Mouse (Mus musculus) heart, embryonic 11.5 days (tissue): Measurements from ENCODE around the gene Ciart. TPM values are rescaled to one million over a fixed set of nuclear protein-coding genes. Genes with fewer than 3 reads are reported as not detected.

Source experiments
- ATAC-seq: fragments of 200-750 bp; cut with Nextera tagmentation; replicated peaks from 2 replicates; pipeline ENCODE4 v1.8.0; 2017; ENCODE audit warnings: moderate library complexity; ENCODE audit not compliant: insufficient number of reproducible peaks, low FRiP score, low TSS enrichment
- H3K27ac ChIP-seq: fragments of 300-500 bp; sonication (generic); 2 replicates; pipeline ENCODE4 v1.5.1; 2014; ENCODE audit warnings: mild to moderate bottlenecking, low read depth, low read length
- H3K27me3 ChIP-seq: fragments of 300-500 bp; sonication (generic); 2 replicates; pipeline ENCODE4 v1.6.1; 2014; ENCODE audit warnings: mild to moderate bottlenecking, low read length, mixed read lengths; ENCODE audit not compliant: control insufficient read depth, insufficient read depth
- H3K36me3 ChIP-seq: fragments of 300-500 bp; sonication (generic); 2 replicates; pipeline ENCODE4 v1.6.1; 2014; ENCODE audit warnings: mild to moderate bottlenecking, low read length, moderate library complexity, mixed read lengths; ENCODE audit not compliant: control insufficient read depth, insufficient read depth
- H3K4me1 ChIP-seq: fragments of 300-500 bp; sonication (generic); 2 replicates; pipeline ENCODE4 v1.6.1; 2014; ENCODE audit warnings: low read length; ENCODE audit not compliant: control insufficient read depth, insufficient read depth
- H3K4me2 ChIP-seq: fragments of 300-500 bp; sonication (generic); 2 replicates; pipeline ENCODE4 v1.6.1; 2014; ENCODE audit warnings: mild to moderate bottlenecking, moderate library complexity
- H3K4me3 ChIP-seq: fragments of 300-500 bp; sonication (generic); 2 replicates; pipeline ENCODE4 v1.5.1; 2014; ENCODE audit warnings: low read depth, low read length
- H3K9ac ChIP-seq: fragments of 300-500 bp; sonication (generic); 2 replicates; pipeline ENCODE4 v1.6.1; 2014; ENCODE audit warnings: mild to moderate bottlenecking, low read depth, low read length, moderate library complexity
- H3K9me3 ChIP-seq: fragments of 300-500 bp; sonication (generic); replicated peaks from 2 replicates; pipeline ENCODE4 v1.6.1; 2016; ENCODE audit warnings: low read length; ENCODE audit not compliant: control insufficient read depth
- WGBS: fragments of 180-500 bp; shearing (Covaris S2); extraction: QIAGEN DNeasy Blood & Tissue Kit; methylation state at CpG from one replicate; pipeline ENCODE4 v1.1.7; 2014; ENCODE audit not compliant: insufficient replicate concordance; 5-methylcytosine and 5-hydroxymethylcytosine counted together
- polyA plus RNA-seq: library from polyadenylated mRNA; unstranded; fragments of >200 nt; fragmentation: Nextera tagmentation; extraction: Ambion mirVana; gene quantifications from 2 replicates; pipeline ENCODE4 v1.2.1, GENCODE M21; 2014

Gene Ciart
- polyA plus RNA-seq, 1 experiment from 2014 or later: 7.1 TPM

GRCm38 (mm10) chr3:95882816-95883425 is 870 bp upstream of the Ciart start:
- Histone ChIP-seq H3K9ac (peak overlapping the region; percentile 46; the same call in 1 of the 2 replicates), H3K36me3 (no peaks in the 10 kb centered on the region), H3K4me3 (peak overlapping the region; percentile 58), H3K9me3 (no peaks in the 10 kb centered on the region), H3K27me3 (no peaks in the 10 kb centered on the region), H3K4me1 (peaks cover 6% of the 10 kb centered on the region; the same call in 1 of the 2 replicates), H3K4me2 (peak overlapping the region; percentile 77), H3K27ac (no peak overlapping the region)
- 2% methylated on average over 24 of the region's 24 CpGs for WGBS
- no peak for ATAC-seq

- no peak overlapping the region for H3K4me3 ChIP-seq
- no peak overlapping the region for H3K27ac ChIP-seq
- H3K4me2 ChIP-seq: no peak overlapping the region
- no peaks in the 10 kb centered on the region for H3K9me3 ChIP-seq
- no peak overlapping the region for H3K9ac ChIP-seq
- no peaks in the 10 kb centered on the region for H3K27me3 ChIP-seq
- WGBS: 85% methylated on average over 4 of the region's 4 CpGs
- ATAC-seq: no peak
- no peaks in the 10 kb centered on the region for H3K36me3 ChIP-seq
- peaks cover 6% of the 10 kb centered on the region; the same call in 1 of the 2 replicates for H3K4me1 ChIP-seq
These were observed 3.0 kb downstream of the Ciart start for GRCm38 (mm10) chr3:95879063-95879462.

GRCm38 (mm10) chr3:95872048-95872447 is 10.0 kb downstream of the Ciart start:
- H3K27me3 ChIP-seq: no peaks in the 10 kb centered on the region
- peak overlapping the region; percentile 77 for H3K4me3 ChIP-seq
- peaks cover 11% of the 10 kb centered on the region for H3K4me1 ChIP-seq
- no peak for ATAC-seq
- 68% methylated on average over 7 of the region's 7 CpGs for WGBS
- H3K27ac ChIP-seq: peak overlapping the region; percentile 89
- H3K9ac ChIP-seq: peak overlapping the region; percentile 91
- peak overlapping the region; percentile 80 for H3K4me2 ChIP-seq
- no peaks in the 10 kb centered on the region for H3K9me3 ChIP-seq
- H3K36me3 ChIP-seq: peaks cover 11% of the 10 kb centered on the region

GRCm38 (mm10) chr3:95871392-95871867 is 10.6 kb downstream of the Ciart start, which contains the start of gene Mrps21:
Gene Mrps21, minus strand, starts transcription at chr3:95871519.
- peak; percentile 86 for ATAC-seq
- whole genome bisulfite sequencing: under 1% methylated on average over 33 of the region's 33 CpGs
- H3K9me3 ChIP-seq: no peaks in the 10 kb centered on the region
- peak within 1 kb of the TSS; percentile 77 for H3K4me3 ChIP-seq
- peaks cover 11% of the 10 kb centered on the region for H3K4me1 ChIP-seq
- no peaks in the 10 kb centered on the region for H3K27me3 ChIP-seq
- H3K27ac ChIP-seq: peak within 1 kb of the TSS; percentile 89
- H3K4me2 ChIP-seq: peak within 1 kb of the TSS; percentile 80
- peak within 1 kb of the TSS; percentile 91 for H3K9ac ChIP-seq
- peaks cover 11% of the 10 kb centered on the region for H3K36me3 ChIP-seq

- H3K4me3 ChIP-seq: peak overlapping the region; percentile 77
- peak overlapping the region; percentile 80 for H3K4me2 ChIP-seq
- peaks cover 11% of the 10 kb centered on the region for H3K36me3 ChIP-seq
- ATAC-seq: 0 out of 2 replicates have a peak, but pooled peaks have one; percentile 19
- peak overlapping the region; percentile 91 for H3K9ac ChIP-seq
- peaks cover 11% of the 10 kb centered on the region for H3K4me1 ChIP-seq
- no peaks in the 10 kb centered on the region for H3K9me3 ChIP-seq
- H3K27me3 ChIP-seq: no peaks in the 10 kb centered on the region
- 6% methylated on average over 15 of the region's 15 CpGs for WGBS
- H3K27ac ChIP-seq: peak overlapping the region; percentile 89
These were observed 11.1 kb downstream of the Ciart start for GRCm38 (mm10) chr3:95870976-95871375.

GRCm38 (mm10) chr3:95867408-95867807 is 14.6 kb downstream of the Ciart start:
- H3K36me3 ChIP-seq: peaks cover 17% of the 10 kb centered on the region

GRCm38 (mm10) chr3:95866071-95866470 is 16.0 kb downstream of the Ciart start:
- no peak for ATAC-seq
- H3K9ac ChIP-seq: no peak overlapping the region
- no peaks in the 10 kb centered on the region for H3K27me3 ChIP-seq
- H3K4me2 ChIP-seq: no peak overlapping the region
- no peaks in the 10 kb centered on the region for H3K9me3 ChIP-seq
- peaks cover 4% of the 10 kb centered on the region for H3K4me1 ChIP-seq
- H3K4me3 ChIP-seq: no peak overlapping the region
- H3K27ac ChIP-seq: no peak overlapping the region
- H3K36me3 ChIP-seq: peaks cover 19% of the 10 kb centered on the region
- WGBS: 85% methylated on average over 5 of the region's 5 CpGs

More at GRCm38 (mm10) chr3:95867408-95867807, 14.6 kb downstream of the Ciart start:
- Histone ChIP-seq H3K27ac (no peak overlapping the region), H3K4me2 (no peak overlapping the region), H3K4me1 (peaks cover 9% of the 10 kb centered on the region), H3K27me3 (no peaks in the 10 kb centered on the region), H3K4me3 (no peak overlapping the region), H3K9ac (no peak overlapping the region), H3K9me3 (no peaks in the 10 kb centered on the region)
- WGBS: 88% methylated on average over 2 of the region's 2 CpGs
- no peak for ATAC-seq

GRCm38 (mm10) chr3:95865571-95865970 is 16.5 kb downstream of the Ciart start:
- 84% methylated on average over 20 of the region's 20 CpGs for WGBS
- ATAC-seq: no peak
- Histone ChIP-seq H3K4me2 (no peak overlapping the region), H3K27me3 (no peaks in the 10 kb centered on the region), H3K36me3 (peaks cover 19% of the 10 kb centered on the region), H3K27ac (no peak overlapping the region), H3K4me3 (no peak overlapping the region), H3K9ac (no peak overlapping the region), H3K4me1 (peaks cover under 1% of the 10 kb centered on the region), H3K9me3 (no peaks in the 10 kb centered on the region)

GRCm38 (mm10) chr3:95865050-95865449 is 17.0 kb downstream of the Ciart start:
- Histone ChIP-seq H3K4me2 (no peak overlapping the region), H3K27ac (no peak overlapping the region), H3K4me1 (no peaks in the 10 kb centered on the region), H3K36me3 (peaks cover 19% of the 10 kb centered on the region), H3K9ac (no peak overlapping the region), H3K27me3 (no peaks in the 10 kb centered on the region), H3K4me3 (no peak overlapping the region), H3K9me3 (no peaks in the 10 kb centered on the region)
- no peak for ATAC-seq
- 84% methylated on average over 5 of the region's 5 CpGs for WGBS
